Mouse (Mus musculus): ENCODE measurements around the gene Neu2.

DNA sequence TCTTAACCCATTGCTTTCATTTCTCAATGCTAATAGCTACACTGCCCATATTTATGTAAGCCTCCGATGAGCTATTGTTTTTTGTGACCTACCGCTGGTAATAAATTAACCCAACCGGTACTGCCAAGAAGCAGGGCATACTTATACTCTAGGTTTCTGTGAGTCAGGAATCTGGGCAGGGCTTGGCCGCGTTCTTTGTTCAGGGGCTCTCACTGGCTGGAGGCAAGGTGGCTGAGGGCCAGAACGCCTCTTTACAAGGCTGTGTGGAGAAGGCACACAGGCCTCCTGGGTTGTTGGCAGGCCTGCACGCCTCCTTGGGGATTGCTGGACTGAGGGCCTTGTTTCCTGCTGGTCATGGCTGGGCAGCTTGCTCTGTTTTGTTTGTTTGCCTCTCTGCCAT, 65.1 kb downstream of the Neu2 start:
- TF ChIP-seq POLR2A (IDR thresholded peaks at IDR 0.05; ENCODE audit: borderline replicate concordance, extremely low read depth, insufficient read depth, insufficient read length, poor library complexity, severe bottlenecking) (no peak), CTCF (IDR thresholded peaks at IDR 0.05; ENCODE audit: borderline replicate concordance, extremely low read depth, insufficient read depth, insufficient read length) (no peak)

Measured in brain, embryonic 14.5 days (tissue).